Mouse (Mus musculus): ENCODE measurements around the gene Gpr21. TPM values are rescaled to one million over a fixed set of nuclear protein-coding genes. Genes with fewer than 3 reads are reported as not detected.
"Not testable (repeated sequence)": the region's sequence is repeated elsewhere in the genome, so short reads cannot be mapped to it uniquely, and the experiment has no call there.

Gpr21 gene
- total and polyA plus RNA-seq, 3 experiments = 2.5 to 5.9 TPM; not detected in 1

GRCm38 (mm10) chr2:37497321-37497720 is 18.8 kb upstream of the Gpr21 start:
- DNase-seq (ENCODE audit: low spot score) = no peak
- H3K9me3 ChIP-seq (replicated peaks) = no peaks in the 10 kb centered on the region
- no peaks in the 10 kb centered on the region for H3K27me3 ChIP-seq (ENCODE audit: insufficient read depth, low read length)
- peaks cover 52% of the 10 kb centered on the region for H3K36me3 ChIP-seq (replicated peaks)
- TF ChIP-seq TAL1 (conservative IDR thresholded peaks at IDR 0.05; ENCODE audit: low read depth, low read length) (no peak), POLR2AphosphoS5 (IDR thresholded peaks at IDR 0.05; ENCODE audit: insufficient replicate concordance, low read depth, low read length) (no peak)
- no peaks in the 10 kb centered on the region for H3K4me1 ChIP-seq (ENCODE audit: insufficient read depth, low read depth, low read length)
- ATAC-seq (ENCODE audit: extremely low read depth, insufficient number of reproducible peaks, low FRiP score, poor library complexity, severe bottlenecking) = no peak
- H3K4me3 ChIP-seq (ENCODE audit: low read depth, low read length) = no peak overlapping the region

- H3K4me3 ChIP-seq (ENCODE audit: low read depth, low read length); DNase-seq (ENCODE audit: low spot score): not testable (repeated sequence)
Observed at GRCm38 (mm10) chr2:37505856-37506255, 10.3 kb upstream of the Gpr21 start.

GRCm38 (mm10) chr2:37511134-37511901 is 4.8 kb upstream of the Gpr21 start:
- H3K4me1 ChIP-seq (ENCODE audit: insufficient read depth, low read depth, low read length) = peaks cover 2% of the 10 kb centered on the region; the same call in 1 of the 2 replicates
- no peaks in the 10 kb centered on the region for H3K9me3 ChIP-seq (replicated peaks)
- TF ChIP-seq GATA1 (IDR thresholded peaks at IDR 0.05; ENCODE audit: borderline replicate concordance, low read length) (no peak), GATA2 (IDR thresholded peaks at IDR 0.05; ENCODE audit: borderline replicate concordance, low read depth, low read length) (no peak)
- H3K36me3 ChIP-seq (replicated peaks) = peaks cover 49% of the 10 kb centered on the region
- no peak overlapping the region for H3K4me3 ChIP-seq (ENCODE audit: low read depth, low read length)
- ATAC-seq (ENCODE audit: extremely low read depth, insufficient number of reproducible peaks, low FRiP score, poor library complexity, severe bottlenecking) (no peak), DNase-seq (ENCODE audit: low spot score) (no peak)
- no peaks in the 10 kb centered on the region for H3K27me3 ChIP-seq (ENCODE audit: insufficient read depth, low read length)

More at GRCm38 (mm10) chr2:37505856-37506255, 10.3 kb upstream of the Gpr21 start:
- peaks cover 52% of the 10 kb centered on the region for H3K36me3 ChIP-seq (replicated peaks)
- H3K4me1 ChIP-seq (ENCODE audit: insufficient read depth, low read depth, low read length); H3K27me3 ChIP-seq (ENCODE audit: insufficient read depth, low read length); ATAC-seq (ENCODE audit: extremely low read depth, insufficient number of reproducible peaks, low FRiP score, poor library complexity, severe bottlenecking); H3K9me3 ChIP-seq (replicated peaks): not testable (repeated sequence)

- no peak overlapping the region for H3K4me3 ChIP-seq (ENCODE audit: low read depth, low read length)
- H3K4me1 ChIP-seq (ENCODE audit: insufficient read depth, low read depth, low read length) = peaks cover 3% of the 10 kb centered on the region; the same call in 1 of the 2 replicates
- DNase-seq (ENCODE audit: low spot score) (no peak), ATAC-seq (ENCODE audit: extremely low read depth, insufficient number of reproducible peaks, low FRiP score, poor library complexity, severe bottlenecking) (no peak)
- H3K27me3 ChIP-seq (ENCODE audit: insufficient read depth, low read length) = no peaks in the 10 kb centered on the region
- H3K9me3 ChIP-seq (replicated peaks) = no peaks in the 10 kb centered on the region
- TF ChIP-seq CTCF (IDR thresholded peaks at IDR 0.05; ENCODE audit: low read depth, low read length) (no peak), TAL1 (conservative IDR thresholded peaks at IDR 0.05; ENCODE audit: low read depth, low read length) (no peak), GATA2 (IDR thresholded peaks at IDR 0.05; ENCODE audit: borderline replicate concordance, low read depth, low read length) (no peak), POLR2AphosphoS5 (IDR thresholded peaks at IDR 0.05; ENCODE audit: insufficient replicate concordance, low read depth, low read length) (no peak), GATA1 (IDR thresholded peaks at IDR 0.05; ENCODE audit: borderline replicate concordance, low read length) (no peak)
- H3K36me3 ChIP-seq (replicated peaks) = peaks cover 40% of the 10 kb centered on the region
Observed at GRCm38 (mm10) chr2:37516922-37517462, 860 bp downstream of the Gpr21 start.

- H3K9me3 ChIP-seq (replicated peaks) = no peaks in the 10 kb centered on the region
- H3K4me3 ChIP-seq (ENCODE audit: low read depth, low read length) = no peak overlapping the region
- no peaks in the 10 kb centered on the region for H3K27me3 ChIP-seq (ENCODE audit: insufficient read depth, low read length)
- no peak for ATAC-seq (ENCODE audit: extremely low read depth, insufficient number of reproducible peaks, low FRiP score, poor library complexity, severe bottlenecking)
- no peak for DNase-seq (ENCODE audit: low spot score)
- H3K4me1 ChIP-seq (ENCODE audit: insufficient read depth, low read depth, low read length) = peaks cover 3% of the 10 kb centered on the region; the same call in 1 of the 2 replicates
- peaks cover 32% of the 10 kb centered on the region for H3K36me3 ChIP-seq (replicated peaks)
- TF ChIP-seq TAL1 (conservative IDR thresholded peaks at IDR 0.05; ENCODE audit: low read depth, low read length) (no peak), GATA1 (IDR thresholded peaks at IDR 0.05; ENCODE audit: borderline replicate concordance, low read length) (no peak), GATA2 (IDR thresholded peaks at IDR 0.05; ENCODE audit: borderline replicate concordance, low read depth, low read length) (no peak), CTCF (IDR thresholded peaks at IDR 0.05; ENCODE audit: low read depth, low read length) (no peak), POLR2AphosphoS5 (IDR thresholded peaks at IDR 0.05; ENCODE audit: insufficient replicate concordance, low read depth, low read length) (no peak)
Observed at GRCm38 (mm10) chr2:37518561-37519285, 2.6 kb downstream of the Gpr21 start.

- no peak overlapping the region for H3K4me3 ChIP-seq (ENCODE audit: low read depth, low read length)
- peaks cover 3% of the 10 kb centered on the region; the same call in 1 of the 2 replicates for H3K4me1 ChIP-seq (ENCODE audit: insufficient read depth, low read depth, low read length)
- TF ChIP-seq CTCF (IDR thresholded peaks at IDR 0.05; ENCODE audit: low read depth, low read length) (no peak), GATA1 (IDR thresholded peaks at IDR 0.05; ENCODE audit: borderline replicate concordance, low read length) (no peak), POLR2AphosphoS5 (IDR thresholded peaks at IDR 0.05; ENCODE audit: insufficient replicate concordance, low read depth, low read length) (no peak), GATA2 (IDR thresholded peaks at IDR 0.05; ENCODE audit: borderline replicate concordance, low read depth, low read length) (no peak), TAL1 (conservative IDR thresholded peaks at IDR 0.05; ENCODE audit: low read depth, low read length) (no peak)
- H3K36me3 ChIP-seq (replicated peaks) = peaks cover 34% of the 10 kb centered on the region
- no peak for DNase-seq (ENCODE audit: low spot score)
- ATAC-seq (ENCODE audit: extremely low read depth, insufficient number of reproducible peaks, low FRiP score, poor library complexity, severe bottlenecking) = no peak
- no peaks in the 10 kb centered on the region for H3K9me3 ChIP-seq (replicated peaks)
- no peaks in the 10 kb centered on the region for H3K27me3 ChIP-seq (ENCODE audit: insufficient read depth, low read length)
Observed at GRCm38 (mm10) chr2:37519286-37519640, 3.1 kb downstream of the Gpr21 start.

All from G1E (cell line).